Mouse (Mus musculus): ENCODE results near the gene Plscr3.

DNA sequence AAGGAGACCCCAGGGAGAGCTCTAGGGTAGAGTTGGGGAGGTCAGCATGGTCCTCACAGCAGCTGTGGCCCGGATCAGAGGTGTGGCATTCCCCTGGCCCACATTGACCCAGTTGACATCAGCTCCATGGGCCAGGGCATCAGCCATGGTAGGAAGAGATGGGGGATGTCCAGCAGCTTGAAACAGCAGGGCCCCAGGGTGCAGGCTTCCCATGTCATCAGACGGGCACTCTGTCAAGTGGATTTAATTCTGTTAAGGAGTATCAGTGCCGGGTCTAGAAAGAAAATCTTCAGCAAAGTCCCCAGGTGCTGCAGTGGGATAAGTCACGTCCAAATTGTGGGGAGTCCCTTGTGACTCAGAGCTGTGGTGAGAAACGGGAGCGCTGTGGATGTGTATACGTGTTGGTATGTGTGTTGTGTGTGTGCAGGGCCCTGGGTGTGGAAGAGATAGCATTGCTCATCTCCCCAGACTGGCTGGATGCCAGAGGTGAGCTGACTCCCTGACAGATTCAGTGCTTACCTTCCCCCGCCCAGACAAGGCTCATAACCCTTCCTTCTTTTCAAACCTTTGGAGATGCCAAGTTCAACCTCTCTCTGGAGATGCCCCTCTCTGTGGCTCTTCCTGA lies 37.5 kb downstream of the Plscr3 start:
- TF ChIP-seq POLR2A (IDR thresholded peaks at IDR 0.05; ENCODE audit: borderline replicate concordance, insufficient read depth, low read length): no peak
- TF ChIP-seq CTCF (IDR thresholded peaks at IDR 0.05; ENCODE audit: borderline replicate concordance, insufficient read depth, low read depth, low read length): no peak

Data from cerebellum, adult 2 months (tissue).